Mouse (Mus musculus) erythroid progenitor cell, adult 5-6 weeks (primary cell): Measurements from ENCODE around the gene Caly. TPM values are rescaled to one million over a fixed set of nuclear protein-coding genes. Genes with fewer than 3 reads are reported as not detected.
A peak's percentile ranks its signal among the peaks of the same experiment; 100 is the strongest.

ENCODE experiments used
- ATAC-seq: replicated peaks from 2 replicates; pipeline ENCODE4 v1.8.0; 2016; ENCODE audit warnings: moderate number of reproducible peaks, mild to moderate bottlenecking, moderate TSS enrichment, inconsistent platforms; ENCODE audit not compliant: poor library complexity, low FRiP score, severe bottlenecking
- total RNA-seq, 2 experiments: library from RNA; stranded (forward) in 1 of 2; stranded (reverse) in 1 of 2; fragments of 150-400 nt in 1 of 2; fragments of 186-747, 209-891 nt in 1 of 2; gene quantifications; 2 replicates each; pipeline versions ENCODE4 v1.2.3 to v1.2.4; 2015 to 2017; ENCODE audit warnings: low replicate concordance in 2 of 2

The Caly gene
- total RNA-seq (2015; ENCODE audit: low replicate concordance) (not detected in 2 replicates), total RNA-seq (2017; ENCODE audit: low replicate concordance) (not detected in 2 replicates)

GRCm38 (mm10) chr7:140082242-140082678 is at the start of gene Caly:
Gene Caly, minus strand, starts transcription at chr7:140082548.
- ATAC-seq, result no peak

GRCm38 (mm10) chr7:140127911-140128310 is 45.6 kb upstream of the Caly start:
- ATAC-seq, result no peak

- no peak for ATAC-seq
Observed at GRCm38 (mm10) chr7:140126934-140127333, 44.6 kb upstream of the Caly start.

- ATAC-seq, result no peak
Observed at GRCm38 (mm10) chr7:140126022-140126350, 43.6 kb upstream of the Caly start.

GRCm38 (mm10) chr7:140125278-140126021 is 43.1 kb upstream of the Caly start:
- ATAC-seq, result peak; percentile 96

GRCm38 (mm10) chr7:140124382-140124781 is 42.0 kb upstream of the Caly start:
- no peak for ATAC-seq

GRCm38 (mm10) chr7:140122765-140123164 is 40.4 kb upstream of the Caly start:
- ATAC-seq, result no peak

GRCm38 (mm10) chr7:140121338-140121910 is 39.1 kb upstream of the Caly start:
- ATAC-seq, result no peak

- no peak for ATAC-seq
Observed at GRCm38 (mm10) chr7:140120484-140120883, 38.1 kb upstream of the Caly start.

- ATAC-seq, result peak; percentile 99
Observed at GRCm38 (mm10) chr7:140116329-140117054, 34.1 kb upstream of the Caly start, which contains the start of gene Echs1. Gene Echs1, minus strand, starts transcription at chr7:140116476.

- ATAC-seq, result peak; percentile 74
Observed at GRCm38 (mm10) chr7:140115583-140116328, 33.4 kb upstream of the Caly start, which contains the start of gene Paox. Gene Paox, plus strand, starts transcription at chr7:140115799.

GRCm38 (mm10) chr7:140111943-140112342 is 29.6 kb upstream of the Caly start:
- ATAC-seq, result no peak

- no peak for ATAC-seq
Observed at GRCm38 (mm10) chr7:140104009-140104408, 21.7 kb upstream of the Caly start.

- peak; percentile 81 for ATAC-seq
Observed at GRCm38 (mm10) chr7:140101993-140102860, 19.9 kb upstream of the Caly start, which contains the start of gene Fuom. Gene Fuom, minus strand, starts transcription at chr7:140102441.

GRCm38 (mm10) chr7:140101498-140101897 is 19.1 kb upstream of the Caly start:
- no peak for ATAC-seq

GRCm38 (mm10) chr7:140098466-140098865 is 16.1 kb upstream of the Caly start:
- ATAC-seq, result no peak

GRCm38 (mm10) chr7:140096055-140096454 is 13.7 kb upstream of the Caly start:
- no peak for ATAC-seq

GRCm38 (mm10) chr7:140095556-140095955 is 13.2 kb upstream of the Caly start:
- no peak for ATAC-seq

GRCm38 (mm10) chr7:140094954-140095353 is 12.6 kb upstream of the Caly start:
- no peak for ATAC-seq
